Mouse (Mus musculus) kidney, embryonic 15.5 days (tissue): Measurements from ENCODE around the gene Ndufs5. TPM values are rescaled to one million over a fixed set of nuclear protein-coding genes. Genes with fewer than 3 reads are reported as not detected.

Source experiments
- ATAC-seq: fragments of 200-750 bp; cut with Nextera tagmentation; replicated peaks from 2 replicates; pipeline ENCODE4 v1.8.0; 2017; ENCODE audit warnings: moderate TSS enrichment; ENCODE audit not compliant: low FRiP score
- H3K27ac ChIP-seq: fragments of 300-500 bp; sonication (generic); 2 replicates; pipeline ENCODE4 v1.5.1; 2015; ENCODE audit warnings: mild to moderate bottlenecking, inconsistent platforms
- H3K27me3 ChIP-seq: fragments of 300-500 bp; sonication (generic); 2 replicates; pipeline ENCODE4 v1.6.1; 2015; ENCODE audit warnings: inconsistent platforms
- H3K36me3 ChIP-seq: fragments of 300-500 bp; sonication (generic); 2 replicates; pipeline ENCODE4 v1.6.1; 2015; ENCODE audit warnings: inconsistent platforms
- H3K4me1 ChIP-seq: fragments of 300-500 bp; sonication (generic); 2 replicates; pipeline ENCODE4 v1.6.1; 2015; ENCODE audit warnings: inconsistent platforms
- H3K4me2 ChIP-seq: fragments of 300-500 bp; sonication (generic); 2 replicates; pipeline ENCODE4 v1.6.1; 2015; ENCODE audit warnings: moderate library complexity, mild to moderate bottlenecking, inconsistent platforms
- H3K4me3 ChIP-seq: fragments of 300-500 bp; sonication (generic); replicated peaks from 2 replicates; pipeline ENCODE4 v1.5.1; 2015; ENCODE audit warnings: mild to moderate bottlenecking, inconsistent platforms
- H3K9ac ChIP-seq: fragments of 300-500 bp; sonication (generic); 2 replicates; pipeline ENCODE4 v1.6.1; 2015; ENCODE audit warnings: mild to moderate bottlenecking, inconsistent platforms
- H3K9me3 ChIP-seq: fragments of 300-500 bp; sonication (generic); replicated peaks from 2 replicates; pipeline ENCODE4 v1.6.1; 2016; ENCODE audit warnings: inconsistent platforms
- WGBS: fragments of 180-500 bp; shearing (Covaris S2); methylation state at CpG from one replicate; pipeline ENCODE4 v1.1.7; 2015; ENCODE audit warnings: mixed read lengths; 5-methylcytosine and 5-hydroxymethylcytosine counted together
- polyA plus RNA-seq: library from polyadenylated mRNA; unstranded; fragments of >200 nt; fragmentation: Nextera tagmentation; extraction: Ambion mirVana; gene quantifications from 2 replicates; pipeline ENCODE4 v1.2.1, GENCODE M21; 2015

Gene Ndufs5
- 314 and 337 TPM in 2 replicates for polyA plus RNA-seq

GRCm38 (mm10) chr4:123717574-123718433 is at the start of gene Ndufs5:
Ndufs5 (minus strand) TSS chr4:123718202.
- Histone ChIP-seq H3K4me3 (peak within 1 kb of the TSS; percentile 85), H3K27ac (peak within 1 kb of the TSS; percentile 72), H3K9ac (peak within 1 kb of the TSS; percentile 94), H3K4me2 (peak within 1 kb of the TSS; percentile 82), H3K27me3 (no peaks in the 10 kb centered on the region), H3K4me1 (peaks cover 12% of the 10 kb centered on the region), H3K9me3 (no peaks in the 10 kb centered on the region), H3K36me3 (peaks cover 26% of the 10 kb centered on the region)
- under 1% methylated on average over 40 of the region's 40 CpGs for WGBS
- peak; percentile 95 for ATAC-seq

- no peaks in the 10 kb centered on the region for H3K9me3 ChIP-seq
- ATAC-seq, result no peak
- H3K27me3 ChIP-seq, result no peaks in the 10 kb centered on the region
- no peak overlapping the region for H3K4me2 ChIP-seq
- no peak overlapping the region for H3K27ac ChIP-seq
- 77% methylated on average over 6 of the region's 6 CpGs for WGBS
- no peak overlapping the region for H3K4me3 ChIP-seq
- H3K36me3 ChIP-seq, result no peaks in the 10 kb centered on the region
- H3K4me1 ChIP-seq, result no peaks in the 10 kb centered on the region
- H3K9ac ChIP-seq, result no peak overlapping the region
These were observed 47.1 kb upstream of the Ndufs5 start for GRCm38 (mm10) chr4:123765071-123765470.

- WGBS, result 61% methylated on average over 4 of the region's 4 CpGs
- ATAC-seq, result no peak
- Histone ChIP-seq H3K36me3 (no peaks in the 10 kb centered on the region), H3K4me3 (no peak overlapping the region), H3K9ac (no peak overlapping the region), H3K27ac (no peak overlapping the region), H3K4me2 (no peak overlapping the region), H3K27me3 (no peaks in the 10 kb centered on the region), H3K4me1 (no peaks in the 10 kb centered on the region), H3K9me3 (no peaks in the 10 kb centered on the region)
These were observed 40.3 kb upstream of the Ndufs5 start for GRCm38 (mm10) chr4:123758306-123758705.

GRCm38 (mm10) chr4:123750707-123751312 is 32.8 kb upstream of the Ndufs5 start:
- H3K4me1 ChIP-seq, result peaks cover 19% of the 10 kb centered on the region
- H3K27ac ChIP-seq, result no peak overlapping the region
- no peak for ATAC-seq
- H3K36me3 ChIP-seq, result no peaks in the 10 kb centered on the region
- H3K9me3 ChIP-seq, result no peaks in the 10 kb centered on the region
- H3K4me2 ChIP-seq, result peak overlapping the region; percentile 87
- 1% methylated on average over 8 of the region's 8 CpGs for WGBS
- H3K4me3 ChIP-seq, result peak overlapping the region; percentile 99
- H3K9ac ChIP-seq, result peak overlapping the region; percentile 29
- H3K27me3 ChIP-seq, result no peaks in the 10 kb centered on the region

GRCm38 (mm10) chr4:123750152-123750651 is 32.2 kb upstream of the Ndufs5 start, which contains the start of gene Akirin1:
Akirin1 (minus strand) TSS chr4:123750345.
- Histone ChIP-seq H3K4me3 (peak within 1 kb of the TSS; percentile 99), H3K4me1 (peaks cover 19% of the 10 kb centered on the region), H3K4me2 (peak within 1 kb of the TSS; percentile 87), H3K9ac (peak within 1 kb of the TSS; percentile 87), H3K9me3 (no peaks in the 10 kb centered on the region), H3K36me3 (no peaks in the 10 kb centered on the region), H3K27ac (peak within 1 kb of the TSS; percentile 93), H3K27me3 (no peaks in the 10 kb centered on the region)
- 1% methylated on average over 43 of the region's 46 CpGs for WGBS
- peak; percentile 99 for ATAC-seq

- ATAC-seq, result peak; percentile 82
- Histone ChIP-seq H3K4me2 (peak overlapping the region; percentile 87), H3K4me1 (peaks cover 19% of the 10 kb centered on the region), H3K9me3 (no peaks in the 10 kb centered on the region), H3K27me3 (no peaks in the 10 kb centered on the region), H3K4me3 (peak overlapping the region; percentile 99), H3K9ac (peak overlapping the region; percentile 87), H3K27ac (peak overlapping the region; percentile 93), H3K36me3 (no peaks in the 10 kb centered on the region)
- 0% methylated on average over 55 of the region's 55 CpGs for WGBS
These were observed 31.6 kb upstream of the Ndufs5 start for GRCm38 (mm10) chr4:123749484-123750130.

GRCm38 (mm10) chr4:123748726-123749415 is 30.9 kb upstream of the Ndufs5 start:
- Histone ChIP-seq H3K27me3 (no peaks in the 10 kb centered on the region), H3K4me3 (peak overlapping the region; percentile 99), H3K27ac (peak overlapping the region; percentile 93), H3K36me3 (no peaks in the 10 kb centered on the region), H3K9ac (peak overlapping the region; percentile 87), H3K4me2 (peak overlapping the region; percentile 87), H3K4me1 (peaks cover 19% of the 10 kb centered on the region), H3K9me3 (no peaks in the 10 kb centered on the region)
- WGBS, result 11% methylated on average over 10 of the region's 10 CpGs
- ATAC-seq, result no peak

GRCm38 (mm10) chr4:123745221-123745775 is 27.3 kb upstream of the Ndufs5 start:
- Histone ChIP-seq H3K9me3 (no peaks in the 10 kb centered on the region), H3K9ac (no peak overlapping the region), H3K4me2 (no peak overlapping the region), H3K4me1 (peaks cover 15% of the 10 kb centered on the region), H3K36me3 (peaks cover 28% of the 10 kb centered on the region), H3K27me3 (no peaks in the 10 kb centered on the region), H3K27ac (no peak overlapping the region), H3K4me3 (no peak overlapping the region)
- WGBS, result 91% methylated on average over 4 of the region's 4 CpGs
- ATAC-seq, result no peak

GRCm38 (mm10) chr4:123742891-123743290 is 24.9 kb upstream of the Ndufs5 start:
- Histone ChIP-seq H3K36me3 (peaks cover 50% of the 10 kb centered on the region), H3K9ac (no peak overlapping the region), H3K27ac (no peak overlapping the region), H3K27me3 (no peaks in the 10 kb centered on the region), H3K4me3 (no peak overlapping the region), H3K9me3 (no peaks in the 10 kb centered on the region), H3K4me2 (no peak overlapping the region), H3K4me1 (0 out of 2 replicates have a peak, but pooled peaks cover 4% of the 10 kb centered on the region)
- WGBS, result 72% methylated on average over 1 of the region's 1 CpGs
- no peak for ATAC-seq

GRCm38 (mm10) chr4:123738708-123739107 is 20.7 kb upstream of the Ndufs5 start:
- H3K27me3 ChIP-seq, result no peaks in the 10 kb centered on the region
- H3K9ac ChIP-seq, result no peak overlapping the region
- H3K36me3 ChIP-seq, result peaks cover 80% of the 10 kb centered on the region
- H3K4me2 ChIP-seq, result no peak overlapping the region
- H3K27ac ChIP-seq, result no peak overlapping the region
- H3K4me3 ChIP-seq, result no peak overlapping the region
- no peaks in the 10 kb centered on the region for H3K4me1 ChIP-seq
- 96% methylated on average over 4 of the region's 4 CpGs for WGBS
- H3K9me3 ChIP-seq, result no peaks in the 10 kb centered on the region
- no peak for ATAC-seq

- Histone ChIP-seq H3K4me1 (no peaks in the 10 kb centered on the region), H3K36me3 (peaks cover 49% of the 10 kb centered on the region), H3K9ac (no peak overlapping the region), H3K27me3 (no peaks in the 10 kb centered on the region), H3K27ac (no peak overlapping the region), H3K4me3 (no peak overlapping the region), H3K4me2 (no peak overlapping the region), H3K9me3 (no peaks in the 10 kb centered on the region)
- ATAC-seq, result no peak
- 84% methylated on average over 9 of the region's 9 CpGs for WGBS
These were observed 15.5 kb upstream of the Ndufs5 start for GRCm38 (mm10) chr4:123733532-123733931.
